Mouse (Mus musculus) myocyte (in vitro differentiated cells): ENCODE measurements at regions not wholly inside any gene's neighbourhood (a gene's known extent, or its start where the extent isn't known, plus 50 kb on each side); places are given as distances from the start of the nearest gene placed in this dataset.

Source experiments
- H3K27me3 ChIP-seq: one replicate; pipeline ENCODE4 v1.6.1; 2011; ENCODE audit not compliant: control insufficient read depth, insufficient read depth, insufficient read length
- H3K36me3 ChIP-seq: one replicate; pipeline ENCODE4 v1.6.1; 2011; ENCODE audit not compliant: control insufficient read depth, insufficient read depth
- H3K4me2 ChIP-seq: one replicate; pipeline ENCODE4 v1.6.1; 2011; ENCODE audit warnings: low read depth, control low read depth
- H3K4me3 ChIP-seq: one replicate; pipeline ENCODE4 v1.5.1; 2011; ENCODE audit warnings: mild to moderate bottlenecking, control low read depth, moderate library complexity
- H3K79me2 ChIP-seq: one replicate; pipeline ENCODE4 v1.6.1; 2011; ENCODE audit not compliant: control insufficient read depth, insufficient read depth
- H3ac ChIP-seq: one replicate; pipeline ENCODE4 v1.6.1; 2011; ENCODE audit not compliant: control insufficient read depth, insufficient read length
- CEBPB ChIP-seq: IDR thresholded peaks from 2 replicates; pipeline ENCODE4 v1.6.1; 2011; ENCODE audit warnings: mild to moderate bottlenecking, moderate library complexity; ENCODE audit not compliant: poor library complexity, insufficient read depth, severe bottlenecking
- E2F4 ChIP-seq: IDR thresholded peaks from one replicate; pipeline ENCODE4 v1.6.1; 2011; ENCODE audit warnings: mild to moderate bottlenecking, control low read depth, moderate library complexity; ENCODE audit not compliant: insufficient read depth
- MAX ChIP-seq: IDR thresholded peaks from one replicate; pipeline ENCODE4 v1.6.1; 2011; ENCODE audit warnings: low read depth, mild to moderate bottlenecking, control low read depth
- MYOD1 ChIP-seq, 3 experiments: IDR thresholded peaks; one replicate each; pipeline ENCODE4 v1.6.1; 2011; ENCODE audit warnings: control low read depth in 2 of 3, low read depth in 2 of 3, mild to moderate bottlenecking in 2 of 3, moderate library complexity in 1 of 3; ENCODE audit not compliant: insufficient read length in 2 of 3, control insufficient read depth in 1 of 3
- MYOG ChIP-seq, 3 experiments: IDR thresholded peaks; one replicate each; pipeline ENCODE4 v1.6.1; 2011; ENCODE audit warnings: control low read depth in 2 of 3, low read depth in 2 of 3, mild to moderate bottlenecking in 2 of 3; ENCODE audit not compliant: insufficient read length in 2 of 3, control insufficient read depth in 1 of 3, insufficient read depth in 1 of 3
- POLR2A ChIP-seq: IDR thresholded peaks from one replicate; pipeline ENCODE4 v1.6.1; 2011; ENCODE audit warnings: low read depth, mild to moderate bottlenecking, control low read depth, moderate library complexity; ENCODE audit not compliant: insufficient read length
- POLR2AphosphoS2 ChIP-seq: IDR thresholded peaks from one replicate; pipeline ENCODE4 v1.6.1; 2011; ENCODE audit warnings: low read depth, control low read depth; ENCODE audit not compliant: insufficient read length
- REST ChIP-seq: IDR thresholded peaks from one replicate; pipeline ENCODE4 v1.6.1; 2011; ENCODE audit warnings: mild to moderate bottlenecking, control low read depth, moderate library complexity; ENCODE audit not compliant: insufficient read depth, insufficient read length
- SRF ChIP-seq: IDR thresholded peaks from one replicate; pipeline ENCODE4 v1.6.1; 2011; ENCODE audit warnings: low read depth; ENCODE audit not compliant: control insufficient read depth, insufficient read length
- TCF12 ChIP-seq: IDR thresholded peaks from one replicate; pipeline ENCODE4 v1.6.1; 2011; ENCODE audit warnings: mild to moderate bottlenecking, control low read depth; ENCODE audit not compliant: poor library complexity, insufficient read depth, severe bottlenecking
- TCF3 ChIP-seq: IDR thresholded peaks from one replicate; pipeline ENCODE4 v1.6.1; 2011; ENCODE audit warnings: low read depth, control low read depth; ENCODE audit not compliant: insufficient read length
- USF1 ChIP-seq: IDR thresholded peaks from one replicate; pipeline ENCODE4 v1.6.1; 2011; ENCODE audit warnings: low read depth, mild to moderate bottlenecking, control low read depth, moderate library complexity

GRCm38 (mm10) chr17:75891564-75891963 is 339.8 kb upstream of the Fam98a start:
- no peaks in the 10 kb centered on the region for H3K36me3 ChIP-seq
- no peaks in the 10 kb centered on the region for H3K79me2 ChIP-seq
- no peaks in the 10 kb centered on the region for H3K27me3 ChIP-seq
- no peak overlapping the region for H3ac ChIP-seq
- TF ChIP-seq MYOG (IDR thresholded peaks at IDR 0.05; ENCODE audit: control insufficient read depth in 1 of 3, insufficient read depth in 1 of 3, insufficient read length in 2 of 3, low read depth in 2 of 3) (no peak), CEBPB (peak; percentile 58; the same call in 1 of the 2 replicates)
- H3K4me3 ChIP-seq: no peak overlapping the region
- no peak overlapping the region for H3K4me2 ChIP-seq

- Histone ChIP-seq H3K36me3 (no peaks in the 10 kb centered on the region), H3ac (no peak overlapping the region), H3K27me3 (no peaks in the 10 kb centered on the region), H3K79me2 (no peaks in the 10 kb centered on the region), H3K4me2 (no peak overlapping the region), H3K4me3 (no peak overlapping the region)
- TF ChIP-seq MAX: no peak
- no peak for TF ChIP-seq POLR2AphosphoS2
- TF ChIP-seq TCF12: no peak
- TF ChIP-seq E2F4: no peak
- no peak for TF ChIP-seq MYOD1 (IDR thresholded peaks at IDR 0.05; ENCODE audit: control insufficient read depth in 1 of 3, insufficient read length in 2 of 3, low read depth in 2 of 3)
- TF ChIP-seq SRF: no peak
- TF ChIP-seq REST: no peak
- no peak for TF ChIP-seq MYOG (IDR thresholded peaks at IDR 0.05; ENCODE audit: control insufficient read depth in 1 of 3, insufficient read depth in 1 of 3, insufficient read length in 2 of 3, low read depth in 2 of 3)
- TF ChIP-seq CEBPB: no peak
- TF ChIP-seq USF1: no peak
- no peak for TF ChIP-seq POLR2A
- no peak for TF ChIP-seq TCF3
These were observed 326.1 kb upstream of the Fam98a start for GRCm38 (mm10) chr17:75877848-75878247.

GRCm38 (mm10) chr17:75876895-75877294 is 325.1 kb upstream of the Fam98a start:
- Histone ChIP-seq H3K27me3 (no peaks in the 10 kb centered on the region), H3K4me2 (no peak overlapping the region), H3K36me3 (no peaks in the 10 kb centered on the region), H3ac (no peak overlapping the region), H3K4me3 (no peak overlapping the region), H3K79me2 (no peaks in the 10 kb centered on the region)
- TF ChIP-seq REST: no peak
- no peak for TF ChIP-seq MYOG (IDR thresholded peaks at IDR 0.05; ENCODE audit: control insufficient read depth in 1 of 3, insufficient read depth in 1 of 3, insufficient read length in 2 of 3, low read depth in 2 of 3)
- no peak for TF ChIP-seq POLR2AphosphoS2
- TF ChIP-seq POLR2A: no peak
- no peak for TF ChIP-seq MAX
- no peak for TF ChIP-seq USF1
- no peak for TF ChIP-seq E2F4

GRCm38 (mm10) chr17:75874535-75874934 is 322.8 kb upstream of the Fam98a start:
- no peaks in the 10 kb centered on the region for H3K36me3 ChIP-seq
- TF ChIP-seq MYOG (IDR thresholded peaks at IDR 0.05; ENCODE audit: control insufficient read depth in 1 of 3, insufficient read depth in 1 of 3, insufficient read length in 2 of 3, low read depth in 2 of 3): no peak
- TF ChIP-seq MYOD1 (IDR thresholded peaks at IDR 0.05; ENCODE audit: control insufficient read depth in 1 of 3, insufficient read length in 2 of 3, low read depth in 2 of 3): peak in 2 of 3 experiments; percentile 24 to 68

GRCm38 (mm10) chr17:75870492-75870891 is 318.7 kb upstream of the Fam98a start:
- H3ac ChIP-seq: no peak overlapping the region
- H3K4me2 ChIP-seq: no peak overlapping the region
- no peaks in the 10 kb centered on the region for H3K27me3 ChIP-seq
- no peaks in the 10 kb centered on the region for H3K79me2 ChIP-seq
- no peak overlapping the region for H3K4me3 ChIP-seq
- H3K36me3 ChIP-seq: no peaks in the 10 kb centered on the region
- TF ChIP-seq TCF3 (no peak), CEBPB (no peak), POLR2A (no peak)

More at GRCm38 (mm10) chr17:75874535-75874934, 322.8 kb upstream of the Fam98a start:
- Histone ChIP-seq H3K27me3 (no peaks in the 10 kb centered on the region), H3ac (no peak overlapping the region), H3K4me2 (no peak overlapping the region), H3K79me2 (no peaks in the 10 kb centered on the region), H3K4me3 (no peak overlapping the region)

- no peak for TF ChIP-seq REST
- TF ChIP-seq TCF3: no peak
- no peak for TF ChIP-seq MYOD1 (IDR thresholded peaks at IDR 0.05; ENCODE audit: control insufficient read depth in 1 of 3, insufficient read length in 2 of 3, low read depth in 2 of 3)
- no peak for TF ChIP-seq E2F4
- no peak for TF ChIP-seq MYOG (IDR thresholded peaks at IDR 0.05; ENCODE audit: control insufficient read depth in 1 of 3, insufficient read depth in 1 of 3, insufficient read length in 2 of 3, low read depth in 2 of 3)
- no peak for TF ChIP-seq POLR2AphosphoS2
- TF ChIP-seq POLR2A: no peak
- no peak for TF ChIP-seq SRF
- TF ChIP-seq TCF12: no peak
- no peak for TF ChIP-seq MAX
- no peak for TF ChIP-seq USF1
- no peaks in the 10 kb centered on the region for H3K36me3 ChIP-seq
- no peak overlapping the region for H3ac ChIP-seq
- H3K27me3 ChIP-seq: no peaks in the 10 kb centered on the region
- H3K4me2 ChIP-seq: no peak overlapping the region
- no peak overlapping the region for H3K4me3 ChIP-seq
- H3K79me2 ChIP-seq: no peaks in the 10 kb centered on the region
These were observed 305.3 kb upstream of the Fam98a start for GRCm38 (mm10) chr17:75857015-75857414.
